Comparison of ENCODE assay signal across 34 mouse cellular contexts in genomic region chr15:3330291-3330690, GRCm38 (mm10). TPM values are rescaled to one million over a fixed set of nuclear protein-coding genes. Genes with fewer than 3 reads are reported as not detected.
DNase-seq lines count a peak whose midpoint lies in the region; ATAC-seq and TF ChIP-seq lines count a peak whose summit lies in the region.
"Had no signal": no experiment of that assay in that cellular context is flagged by ENCODE, and none has a peak within 500 bp of the region (broad histone marks: within the 10 kb centered on the region; RNA-seq: fewer than 3 reads in every experiment).

No protein-coding gene starts in this region.

- no peaks in the 10 kb centered on the region for H3K4me1 ChIP-seq in lung, embryonic 16.5 days (replicated peaks; ENCODE audit: control insufficient read depth, insufficient read depth, low read length)
- H3K4me1 ChIP-seq: embryonic facial prominence, embryonic 12.5 days; limb, embryonic 13.5 days; neural tube, embryonic 12.5 days had no signal

- 0 out of 2 replicates have a peak, but pooled peaks cover 4% of the 10 kb centered on the region for H3K36me3 ChIP-seq in lung, embryonic 16.5 days (ENCODE audit: control insufficient read depth, insufficient read depth, low read length)
- H3K36me3 ChIP-seq: embryonic facial prominence, embryonic 12.5 days; neural tube, embryonic 12.5 days had no signal

- peak; percentile 2 for DNase-seq in CD4-positive, CD25-positive, alpha-beta regulatory T cell, adult 2 months (ENCODE audit: low read depth, low spot score)
- DNase-seq in layer of hippocampus, adult 2 months (ENCODE audit: low spot score in 2 of 2), result no peak
- DNase-seq in layer of hippocampus, adult 18-20 months (ENCODE audit: low spot score in 2 of 2), result no peak
- DNase-seq in lung, postnatal 4 days, result peak; percentile 17 to 53
- no peak for DNase-seq in right cerebral cortex, postnatal 25 days
- DNase-seq: adrenal gland, adult 8-10 months; cerebellum, adult 8-10 months; cerebellum, postnatal 36 days; embryo, embryonic 11 days; gastrocnemius, postnatal 36 days; heart, postnatal 10 days; kidney, adult 8-10 months; kidney, postnatal 14 days; lung, embryonic 14.5 days; right cerebral cortex, adult 18-20 months; thymus, postnatal 4 days had no signal

- H3K9ac ChIP-seq in lung, embryonic 16.5 days (ENCODE audit: low read length), result no peak overlapping the region
- H3K9ac ChIP-seq: embryonic facial prominence, embryonic 12.5 days; heart, embryonic 13.5 days; hindbrain, embryonic 14.5 days; limb, embryonic 13.5 days; lung, embryonic 14.5 days; neural tube, embryonic 12.5 days had no signal

- no peak overlapping the region for H3K27ac ChIP-seq in layer of hippocampus, adult 2 months
- H3K27ac ChIP-seq in lung, embryonic 16.5 days (ENCODE audit: low read length), result no peak overlapping the region
- H3K27ac ChIP-seq: embryonic facial prominence, embryonic 12.5 days; heart, embryonic 13.5 days; hindbrain, embryonic 14.5 days; left cerebral cortex, adult 2 months; limb, embryonic 13.5 days; neural tube, embryonic 12.5 days had no signal

- H3K4me3 ChIP-seq in layer of hippocampus, adult 2 months, result no peak overlapping the region
- H3K4me3 ChIP-seq in lung, embryonic 16.5 days (ENCODE audit: low read length), result no peak overlapping the region
- H3K4me3 ChIP-seq: embryonic facial prominence, embryonic 12.5 days; heart, embryonic 13.5 days; left cerebral cortex, adult 2 months; limb, embryonic 13.5 days; myocyte; neural tube, embryonic 12.5 days had no signal

- 57% methylated on average over 1 of the region's 1 CpGs for WGBS in lung, embryonic 16.5 days

- H3K27me3 ChIP-seq in lung, embryonic 16.5 days (ENCODE audit: control insufficient read depth, insufficient read depth, low read depth, low read length), result no peaks in the 10 kb centered on the region
- H3K27me3 ChIP-seq: embryonic facial prominence, embryonic 12.5 days; heart, embryonic 13.5 days; limb, embryonic 13.5 days; neural tube, embryonic 12.5 days had no signal

- no peak for ATAC-seq in CD4-positive, CD25-positive, alpha-beta regulatory T cell, adult 4 months
- ATAC-seq in lung, embryonic 16.5 days (ENCODE audit: low read depth), result peak; percentile 49
- no peak for ATAC-seq in monocyte, adult 5-6 weeks (replicated peaks; ENCODE audit: insufficient number of reproducible peaks, low FRiP score, low TSS enrichment, poor library complexity, severe bottlenecking)
- ATAC-seq: forebrain, embryonic 14.5 days; midbrain, embryonic 16.5 days had no signal

- no peaks in the 10 kb centered on the region for H3K9me3 ChIP-seq in lung, embryonic 16.5 days (ENCODE audit: control insufficient read depth, low read length)
- H3K9me3 ChIP-seq: embryonic facial prominence, embryonic 12.5 days; heart, embryonic 13.5 days; limb, embryonic 13.5 days; neural tube, embryonic 12.5 days had no signal

- TF ChIP-seq CTCF in layer of hippocampus, adult 2 months (conservative IDR thresholded peaks at IDR 0.05), result 0 out of 2 replicates have a peak, but pooled peaks have one; percentile 7

- no peak overlapping the region for H3K4me2 ChIP-seq in lung, embryonic 16.5 days (ENCODE audit: low read depth, low read length)
- H3K4me2 ChIP-seq: embryonic facial prominence, embryonic 12.5 days; heart, embryonic 13.5 days; hindbrain, embryonic 14.5 days; limb, embryonic 13.5 days; liver, embryonic 11.5 days; lung, embryonic 14.5 days; midbrain, embryonic 11.5 days; neural tube, embryonic 12.5 days had no signal

RNA-seq across cellular contexts. Expression of gene Ccdc152, which starts 27.0 kb away (rescaled TPM):
- 1 to 10 TPM in 1 of 2 experiments, under 1 TPM in 1; 0.89 to 1.4 TPM for polyA plus RNA-seq in CD4-positive, CD25-positive, alpha-beta regulatory T cell, adult 4 months (2017; shearing (Covaris generic))
- not detected for total RNA-seq in layer of hippocampus, adult 2 months (2021)
- not detected for total RNA-seq in layer of hippocampus, adult 18-20 months (2021)
- polyA plus RNA-seq in lung, embryonic 16.5 days (2015; fragmentation: Nextera tagmentation; extraction: Ambion mirVana), result 0.28 TPM in 1 of 2 replicates, not detected in the other
- 1.4 to 10.9 TPM (median 3.4 TPM) in 3 replicates for total RNA-seq in monocyte, adult 5-6 weeks (2017)
- total RNA-seq: adrenal gland, adult 8-10 months; gastrocnemius, adult 18-20 months; gastrocnemius, postnatal 36 days; layer of hippocampus, postnatal 14 days; left cerebral cortex, adult 2 months; left cerebral cortex, postnatal 25 days had no signal
- polyA plus RNA-seq: C2C12; embryonic facial prominence, embryonic 12.5 days; midbrain, embryonic 16.5 days; myocyte had no signal

Comparison
In these comparisons a context has a peak if more than half of its experiments do, and no peak if none do; other contexts are left out.
1. DNase-seq: peak in CD4-positive, CD25-positive, alpha-beta regulatory T cell, adult 2 months (single experiment) and lung, postnatal 4 days (2 of 2); none in layer of hippocampus, adult 2 months (0 of 2), layer of hippocampus, adult 18-20 months (0 of 2) and right cerebral cortex, postnatal 25 days (single experiment).